Mouse (Mus musculus): ENCODE measurements at regions not wholly inside any gene's neighbourhood (a gene's known extent, or its start where the extent isn't known, plus 50 kb on each side); places are given as distances from the start of the nearest gene placed in this dataset.

GRCm38 (mm10) chr12:26631111-26631794 lies 162.2 kb downstream of the Cmpk2 start:
- DNase-seq (ENCODE audit: low spot score): no peak

GRCm38 (mm10) chr12:26621135-26621932 lies 152.3 kb downstream of the Cmpk2 start:
- DNase-seq (ENCODE audit: low spot score): no peak

GRCm38 (mm10) chr12:26620501-26621134 lies 151.6 kb downstream of the Cmpk2 start:
- DNase-seq (ENCODE audit: low spot score): no peak

- no peak for DNase-seq (ENCODE audit: low spot score)
Observed at GRCm38 (mm10) chr12:26617969-26618368, 149.0 kb downstream of the Cmpk2 start.

GRCm38 (mm10) chr12:26613086-26613705 lies 144.2 kb downstream of the Cmpk2 start:
- DNase-seq (ENCODE audit: low spot score): no peak

GRCm38 (mm10) chr12:26610079-26610478 lies 141.1 kb downstream of the Cmpk2 start:
- DNase-seq (ENCODE audit: low spot score): no peak

GRCm38 (mm10) chr12:26598501-26598900 lies 129.5 kb downstream of the Cmpk2 start:
- DNase-seq (ENCODE audit: low spot score): no peak

GRCm38 (mm10) chr12:26592125-26592524 lies 123.1 kb downstream of the Cmpk2 start:
- DNase-seq (ENCODE audit: low spot score): no peak

GRCm38 (mm10) chr12:26589091-26589490 lies 120.1 kb downstream of the Cmpk2 start:
- no peak for DNase-seq (ENCODE audit: low spot score)

- DNase-seq (ENCODE audit: low spot score): no peak
Observed at GRCm38 (mm10) chr12:26577438-26577837, 108.4 kb downstream of the Cmpk2 start.

- no peak for DNase-seq (ENCODE audit: low spot score)
Observed at GRCm38 (mm10) chr12:26571602-26572001, 102.6 kb downstream of the Cmpk2 start.

GRCm38 (mm10) chr12:26567435-26567834 lies 98.4 kb downstream of the Cmpk2 start:
- no peak for DNase-seq (ENCODE audit: low spot score)

- DNase-seq (ENCODE audit: low spot score): no peak
Observed at GRCm38 (mm10) chr12:26562858-26563257, 93.9 kb downstream of the Cmpk2 start.

- DNase-seq (ENCODE audit: low spot score): no peak
Observed at GRCm38 (mm10) chr12:26559560-26559959, 90.6 kb downstream of the Cmpk2 start.

- DNase-seq (ENCODE audit: low spot score): no peak
Observed at GRCm38 (mm10) chr12:26557411-26557810, 88.4 kb downstream of the Cmpk2 start.

GRCm38 (mm10) chr12:26551168-26551926 lies 82.3 kb downstream of the Cmpk2 start:
- no peak for DNase-seq (ENCODE audit: low spot score)

- no peak for DNase-seq (ENCODE audit: low spot score)
Observed at GRCm38 (mm10) chr12:26547466-26547865, 78.5 kb downstream of the Cmpk2 start.

- no peak for DNase-seq (ENCODE audit: low spot score)
Observed at GRCm38 (mm10) chr12:26546361-26546760, 77.4 kb downstream of the Cmpk2 start.

GRCm38 (mm10) chr12:26543463-26543862 lies 74.5 kb downstream of the Cmpk2 start:
- DNase-seq (ENCODE audit: low spot score): no peak

GRCm38 (mm10) chr12:26542451-26542850 lies 73.4 kb downstream of the Cmpk2 start:
- DNase-seq (ENCODE audit: low spot score): no peak

GRCm38 (mm10) chr12:26535261-26535890 lies 66.4 kb downstream of the Cmpk2 start:
- no peak for DNase-seq (ENCODE audit: low spot score)
